Mouse (Mus musculus) kidney, embryonic 16.5 days (tissue): Measurements from ENCODE around the gene Fam19a2. TPM values are rescaled to one million over a fixed set of nuclear protein-coding genes. Genes with fewer than 3 reads are reported as not detected.

Experiments used
- ATAC-seq: fragments of 200-750 bp; cut with Nextera tagmentation; 2 replicates; pipeline ENCODE4 v1.8.0; 2017; ENCODE audit warnings: moderate TSS enrichment; ENCODE audit not compliant: low FRiP score, low TSS enrichment
- H3K27ac ChIP-seq: fragments of 300-500 bp; sonication (generic); 2 replicates; pipeline ENCODE4 v1.5.1; 2014; ENCODE audit warnings: low read length
- H3K27me3 ChIP-seq: fragments of 300-500 bp; sonication (generic); 2 replicates; pipeline ENCODE4 v1.6.1; 2014; ENCODE audit warnings: low read length, control low read depth, mixed read lengths; ENCODE audit not compliant: insufficient read depth
- H3K36me3 ChIP-seq: fragments of 300-500 bp; sonication (generic); 2 replicates; pipeline ENCODE4 v1.6.1; 2014; ENCODE audit warnings: low read length, control low read depth, mixed read lengths; ENCODE audit not compliant: insufficient read depth
- H3K4me1 ChIP-seq: fragments of 300-500 bp; sonication (generic); 2 replicates; pipeline ENCODE4 v1.6.1; 2014; ENCODE audit warnings: low read length, control low read depth, mixed read lengths; ENCODE audit not compliant: insufficient read depth
- H3K4me2 ChIP-seq: fragments of 300-500 bp; sonication (generic); replicated peaks from 2 replicates; pipeline ENCODE4 v1.6.1; 2014; ENCODE audit warnings: low read depth, low read length
- H3K4me3 ChIP-seq: fragments of 300-500 bp; sonication (generic); 2 replicates; pipeline ENCODE4 v1.5.1; 2014; ENCODE audit warnings: mild to moderate bottlenecking, low read length
- H3K9ac ChIP-seq: fragments of 300-500 bp; sonication (generic); replicated peaks from 2 replicates; pipeline ENCODE4 v1.6.1; 2014; ENCODE audit warnings: low read length
- H3K9me3 ChIP-seq: fragments of 300-500 bp; sonication (generic); 2 replicates; pipeline ENCODE4 v1.6.1; 2016; ENCODE audit warnings: low read length, control low read depth
- WGBS: fragments of 180-500 bp; shearing (Covaris S2); extraction: QIAGEN DNeasy Blood & Tissue Kit; methylation state at CpG from one replicate; pipeline ENCODE4 v1.1.7; 2014; 5-methylcytosine and 5-hydroxymethylcytosine counted together
- polyA plus RNA-seq: library from polyadenylated mRNA; unstranded; fragments of >200 nt; fragmentation: Nextera tagmentation; extraction: Ambion mirVana; gene quantifications from 2 replicates; pipeline ENCODE4 v1.2.1, GENCODE M21; 2015

The Fam19a2 gene
- polyA plus RNA-seq, result 2.9 and 4.1 TPM in 2 replicates

- no peak within 1 kb of the TSS for H3K27ac ChIP-seq
- H3K4me3 ChIP-seq, result peak within 1 kb of the TSS; percentile 63
- H3K4me2 ChIP-seq, result peak within 1 kb of the TSS; percentile 91
- no peaks in the 10 kb centered on the region for H3K36me3 ChIP-seq
- WGBS, result under 1% methylated on average over 12 of the region's 12 CpGs
- H3K9me3 ChIP-seq, result no peaks in the 10 kb centered on the region
- H3K27me3 ChIP-seq, result peaks cover 6% of the 10 kb centered on the region; the same call in 1 of the 2 replicates
- peaks cover 15% of the 10 kb centered on the region for H3K4me1 ChIP-seq
- peak within 1 kb of the TSS; percentile 65 for H3K9ac ChIP-seq
- peak; percentile 39; the same call in 1 of the 2 replicates for ATAC-seq
These were observed at the start of gene Fam19a2 for GRCm38 (mm10) chr10:123263876-123264309. TSS of gene Fam19a2 (plus strand) at chr10:123263996.

DNA sequence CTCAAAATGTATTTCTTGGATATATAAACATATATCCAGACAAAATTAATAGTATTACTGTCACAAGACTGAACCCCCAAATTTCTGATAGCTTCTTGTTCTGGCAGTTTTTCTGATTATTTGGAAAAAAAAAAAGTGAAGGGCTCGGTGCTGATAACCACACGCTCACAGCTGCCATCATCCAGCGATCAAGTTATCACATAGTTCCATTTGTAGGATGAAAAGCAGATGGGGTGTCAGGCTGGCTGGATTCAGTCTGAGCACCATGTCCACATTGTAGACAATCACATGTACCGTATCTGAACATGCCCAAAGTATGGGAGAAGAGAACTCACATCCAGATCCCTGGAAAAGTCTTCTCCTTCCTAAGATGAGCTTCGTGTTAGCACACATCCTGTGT, 41.0 kb upstream of the Fam19a2 start:
- H3K4me2 ChIP-seq, result no peak overlapping the region
- H3K4me1 ChIP-seq, result no peaks in the 10 kb centered on the region
- H3K9me3 ChIP-seq, result no peaks in the 10 kb centered on the region; the same call in 1 of the 2 replicates
- H3K36me3 ChIP-seq, result no peaks in the 10 kb centered on the region
- no peak overlapping the region for H3K4me3 ChIP-seq
- H3K27ac ChIP-seq, result no peak overlapping the region
- no peak overlapping the region for H3K9ac ChIP-seq
- H3K27me3 ChIP-seq, result no peaks in the 10 kb centered on the region
- 90% methylated on average over 5 of the region's 5 CpGs for WGBS
- no peak for ATAC-seq

- H3K4me2 ChIP-seq, result no peak overlapping the region
- H3K4me1 ChIP-seq, result 0 out of 2 replicates have a peak, but pooled peaks cover 4% of the 10 kb centered on the region
- H3K27me3 ChIP-seq, result no peaks in the 10 kb centered on the region
- no peak overlapping the region for H3K27ac ChIP-seq
- no peak overlapping the region for H3K4me3 ChIP-seq
- WGBS, result 88% methylated on average over 5 of the region's 5 CpGs
- no peak for ATAC-seq
- no peaks in the 10 kb centered on the region; the same call in 1 of the 2 replicates for H3K9me3 ChIP-seq
- H3K9ac ChIP-seq, result no peak overlapping the region
- H3K36me3 ChIP-seq, result no peaks in the 10 kb centered on the region
These were observed 34.4 kb upstream of the Fam19a2 start for GRCm38 (mm10) chr10:123229420-123229819.

- no peak for ATAC-seq
- Histone ChIP-seq H3K4me3 (no peak overlapping the region), H3K9ac (no peak overlapping the region), H3K27me3 (no peaks in the 10 kb centered on the region), H3K4me1 (no peaks in the 10 kb centered on the region), H3K27ac (no peak overlapping the region), H3K36me3 (no peaks in the 10 kb centered on the region), H3K4me2 (no peak overlapping the region), H3K9me3 (no peaks in the 10 kb centered on the region)
- whole genome bisulfite sequencing, result 84% methylated on average over 6 of the region's 6 CpGs
These were observed 15.7 kb upstream of the Fam19a2 start for GRCm38 (mm10) chr10:123248063-123248462.

DNA sequence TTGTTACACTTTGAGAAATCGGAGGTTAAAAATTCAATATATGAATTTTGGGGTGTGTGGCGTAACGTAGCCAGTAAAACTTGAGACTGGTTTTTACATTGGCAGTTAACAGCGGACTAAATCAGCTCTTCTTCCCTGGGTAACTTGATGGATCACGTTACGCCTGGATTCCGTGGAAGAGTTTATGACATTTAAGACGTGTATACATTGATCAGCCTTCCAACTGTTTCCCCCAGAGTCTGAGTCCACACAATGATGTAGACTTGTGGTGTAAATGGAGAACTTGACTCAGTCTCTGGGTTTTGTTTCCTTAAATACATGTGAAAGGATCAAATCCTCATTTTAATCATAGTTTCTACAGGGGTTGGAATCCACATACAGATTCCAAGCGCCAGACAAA, 11.9 kb upstream of the Fam19a2 start:
- no peak overlapping the region for H3K4me2 ChIP-seq
- H3K9me3 ChIP-seq, result no peaks in the 10 kb centered on the region
- H3K9ac ChIP-seq, result no peak overlapping the region
- H3K4me1 ChIP-seq, result no peaks in the 10 kb centered on the region
- H3K4me3 ChIP-seq, result no peak overlapping the region
- no peaks in the 10 kb centered on the region for H3K27me3 ChIP-seq
- ATAC-seq, result no peak
- 56% methylated on average over 9 of the region's 9 CpGs for WGBS
- no peak overlapping the region for H3K27ac ChIP-seq
- H3K36me3 ChIP-seq, result no peaks in the 10 kb centered on the region

DNA sequence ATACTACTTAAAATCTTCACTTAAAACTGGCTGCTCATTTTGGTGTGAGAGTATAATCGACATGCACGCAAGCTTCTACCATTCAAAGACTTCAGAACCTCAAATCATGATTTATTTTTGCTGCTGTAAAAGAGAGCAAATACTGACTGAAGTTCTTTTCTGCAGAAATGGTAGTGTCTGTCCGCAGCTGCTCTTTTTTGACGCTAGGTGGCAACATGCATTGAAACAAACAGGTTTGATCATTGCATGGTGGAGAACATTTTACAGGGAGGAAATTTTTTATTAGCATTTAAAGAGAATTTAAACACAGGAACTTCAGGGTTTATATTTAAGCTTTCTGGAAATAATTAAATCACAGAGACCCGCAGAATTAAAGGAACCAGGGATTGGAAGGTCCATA, 9.5 kb upstream of the Fam19a2 start:
- Histone ChIP-seq H3K4me3 (no peak overlapping the region), H3K4me2 (no peak overlapping the region), H3K9ac (no peak overlapping the region), H3K27me3 (no peaks in the 10 kb centered on the region), H3K4me1 (no peaks in the 10 kb centered on the region), H3K27ac (no peak overlapping the region), H3K9me3 (no peaks in the 10 kb centered on the region), H3K36me3 (no peaks in the 10 kb centered on the region)
- ATAC-seq, result no peak
- WGBS, result 35% methylated on average over 5 of the region's 5 CpGs

GRCm38 (mm10) chr10:123255674-123256348, 8.0 kb upstream of the Fam19a2 start:
- H3K36me3 ChIP-seq, result no peaks in the 10 kb centered on the region
- H3K9ac ChIP-seq, result no peak overlapping the region
- H3K4me3 ChIP-seq, result no peak overlapping the region
- no peak for ATAC-seq
- no peaks in the 10 kb centered on the region for H3K4me1 ChIP-seq
- H3K9me3 ChIP-seq, result no peaks in the 10 kb centered on the region
- H3K27me3 ChIP-seq, result no peaks in the 10 kb centered on the region
- WGBS, result 81% methylated on average over 7 of the region's 7 CpGs
- H3K4me2 ChIP-seq, result no peak overlapping the region
- H3K27ac ChIP-seq, result no peak overlapping the region

GRCm38 (mm10) chr10:123264461-123265191, 830 bp downstream of the Fam19a2 start:
- H3K4me1 ChIP-seq, result peaks cover 15% of the 10 kb centered on the region
- no peak overlapping the region for H3K27ac ChIP-seq
- WGBS, result under 1% methylated on average over 82 of the region's 84 CpGs
- peak overlapping the region; percentile 63 for H3K4me3 ChIP-seq
- no peaks in the 10 kb centered on the region for H3K9me3 ChIP-seq
- peaks cover 6% of the 10 kb centered on the region; the same call in 1 of the 2 replicates for H3K27me3 ChIP-seq
- peak overlapping the region; percentile 91 for H3K4me2 ChIP-seq
- ATAC-seq, result peak; percentile 79
- H3K9ac ChIP-seq, result peak overlapping the region; percentile 65
- no peaks in the 10 kb centered on the region for H3K36me3 ChIP-seq

- peak overlapping the region; percentile 63 for H3K4me3 ChIP-seq
- peak overlapping the region; percentile 65 for H3K9ac ChIP-seq
- peaks cover 6% of the 10 kb centered on the region; the same call in 1 of the 2 replicates for H3K27me3 ChIP-seq
- H3K27ac ChIP-seq, result no peak overlapping the region
- H3K36me3 ChIP-seq, result no peaks in the 10 kb centered on the region
- peak overlapping the region; percentile 91 for H3K4me2 ChIP-seq
- ATAC-seq, result peak; percentile 47
- H3K9me3 ChIP-seq, result no peaks in the 10 kb centered on the region
- H3K4me1 ChIP-seq, result peaks cover 15% of the 10 kb centered on the region
- under 1% methylated on average over 43 of the region's 50 CpGs for WGBS
These were observed 1.5 kb downstream of the Fam19a2 start for GRCm38 (mm10) chr10:123265241-123265790.
